Mouse (Mus musculus) frontal cortex, postnatal 36 days (tissue): ENCODE measurements at regions not wholly inside any gene's neighbourhood (a gene's known extent, or its start where the extent isn't known, plus 50 kb on each side); places are given as distances from the start of the nearest gene placed in this dataset.

Source experiments
- DNase-seq, 2 experiments: peaks; one replicate each; pipeline ENCODE4 v3.0.0; 2022; ENCODE audit warnings: low spot score in 2 of 2

DNA sequence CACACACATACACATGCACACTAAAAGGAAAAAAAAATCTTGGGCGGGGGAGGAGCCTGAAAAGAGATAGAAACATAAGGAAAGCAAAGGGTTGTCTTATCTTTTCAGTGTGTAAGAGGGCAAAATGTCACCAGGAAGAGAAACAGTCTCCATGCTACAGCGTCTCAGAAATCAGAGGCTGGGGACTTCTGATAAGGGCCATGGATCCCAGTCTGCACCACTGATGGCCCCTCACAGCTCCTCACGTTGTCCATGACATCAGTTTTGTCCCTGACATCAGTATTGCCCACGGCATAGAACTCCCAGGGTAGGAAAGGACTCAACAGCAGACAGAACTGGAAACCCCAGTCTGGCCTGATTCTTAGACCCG, 135.0 kb downstream of the 2410131K14Rik start:
- DNase-seq, result no peak

DNA sequence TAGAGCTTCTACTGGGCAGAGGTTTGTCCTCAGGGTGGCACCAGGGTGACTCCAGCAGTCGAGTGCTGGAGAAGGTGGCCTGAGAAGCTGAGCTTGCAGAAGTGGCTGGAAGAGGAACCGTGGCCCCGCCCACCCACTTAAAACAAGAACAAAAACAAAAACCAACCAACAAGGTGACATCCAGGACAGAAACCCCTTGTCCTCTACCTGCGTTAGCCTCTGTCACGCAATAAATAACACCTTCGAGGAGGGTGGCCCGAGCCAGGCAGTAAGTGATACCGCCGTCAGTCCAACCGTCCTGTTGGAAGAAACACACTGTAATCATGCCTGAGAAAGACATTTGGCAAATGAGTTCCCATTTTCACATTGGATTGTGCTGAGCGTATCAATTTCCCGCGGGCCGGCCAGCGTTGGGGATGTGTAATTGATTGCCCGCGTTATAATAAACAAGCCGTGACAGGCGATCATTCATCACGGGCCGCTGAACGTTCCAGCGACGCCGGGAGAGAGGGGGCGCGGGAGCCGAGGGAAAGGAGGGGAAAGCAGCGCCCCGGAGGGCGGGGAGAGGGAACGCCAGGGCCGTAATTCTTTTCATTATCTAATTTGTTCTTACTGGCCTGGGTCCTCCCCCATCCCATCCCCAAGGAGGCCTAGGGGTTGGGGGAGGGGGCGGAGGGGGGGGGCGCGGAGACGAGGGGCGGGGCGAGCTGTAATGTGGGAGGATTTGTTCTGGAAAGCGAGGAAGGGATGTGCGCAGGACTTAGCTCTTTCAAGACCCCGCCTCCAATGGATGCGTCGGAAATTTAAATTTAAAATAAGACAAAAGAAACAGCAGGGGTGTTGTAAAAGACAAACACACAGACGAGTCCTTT, 135.6 kb downstream of the 2410131K14Rik start:
- DNase-seq, result peak; percentile 41 to 45

DNA sequence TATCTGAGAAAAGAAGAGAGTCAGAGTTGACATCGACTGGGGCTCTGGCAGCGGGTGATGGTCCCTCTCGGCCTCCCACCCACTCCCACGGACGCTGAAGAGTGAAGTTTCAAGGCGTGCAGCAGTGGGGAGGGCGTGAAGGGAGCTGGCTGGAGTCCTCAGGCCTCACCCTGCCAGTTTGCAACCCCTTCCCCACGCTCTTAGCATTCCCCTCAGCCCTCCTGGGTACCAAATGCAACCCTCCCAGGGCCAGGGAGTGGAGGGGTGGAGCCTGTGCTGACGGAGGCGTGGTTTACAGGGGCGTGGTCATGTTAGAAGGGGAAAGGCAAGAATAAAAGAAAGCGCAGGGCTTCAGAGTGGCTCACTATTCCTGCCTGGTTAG, 136.3 kb downstream of the 2410131K14Rik start:
- peak; percentile 44 to 60 for DNase-seq

DNA sequence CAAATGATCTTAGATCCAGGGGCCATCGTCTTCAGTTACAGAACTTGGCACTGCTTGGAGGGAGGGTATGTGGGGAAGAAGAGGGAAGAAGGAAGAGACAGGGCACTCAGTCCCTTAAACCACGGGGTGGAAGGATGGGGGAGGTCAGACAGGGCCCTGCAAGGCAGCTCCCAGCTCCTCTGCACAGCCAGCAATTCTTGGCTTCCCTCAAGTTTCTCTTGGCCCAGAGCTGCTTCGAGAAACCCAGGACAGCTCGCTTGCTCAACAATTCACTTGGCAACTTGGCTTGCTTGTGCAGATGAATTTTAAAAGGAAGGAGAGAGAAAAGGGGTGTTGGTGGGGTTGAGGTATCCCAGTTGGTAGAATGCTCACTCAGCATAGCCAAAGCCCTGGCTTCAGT, 141.1 kb downstream of the 2410131K14Rik start:
- DNase-seq, result peak in 1 of 2 experiments; percentile 35

DNA sequence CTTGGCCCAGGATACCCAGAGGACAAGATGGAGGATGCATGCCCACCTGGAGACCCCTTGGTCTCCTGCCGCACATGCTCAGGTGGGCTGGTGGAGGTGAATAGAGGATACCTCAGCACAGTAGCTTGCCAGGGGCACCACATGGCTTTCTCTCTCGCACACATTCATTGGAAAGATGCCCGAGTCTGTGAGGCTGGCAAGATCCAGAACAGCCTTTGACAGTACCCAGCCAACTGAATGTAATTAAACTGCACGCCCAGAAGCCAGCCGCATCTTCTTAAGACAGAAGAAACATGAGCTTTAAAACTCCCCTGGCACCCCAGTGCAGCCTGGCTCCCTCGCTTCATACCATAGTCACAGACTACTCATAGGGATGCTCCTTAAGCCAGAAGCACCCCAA, 143.4 kb downstream of the 2410131K14Rik start:
- peak in 1 of 2 experiments; percentile 59 for DNase-seq

DNA sequence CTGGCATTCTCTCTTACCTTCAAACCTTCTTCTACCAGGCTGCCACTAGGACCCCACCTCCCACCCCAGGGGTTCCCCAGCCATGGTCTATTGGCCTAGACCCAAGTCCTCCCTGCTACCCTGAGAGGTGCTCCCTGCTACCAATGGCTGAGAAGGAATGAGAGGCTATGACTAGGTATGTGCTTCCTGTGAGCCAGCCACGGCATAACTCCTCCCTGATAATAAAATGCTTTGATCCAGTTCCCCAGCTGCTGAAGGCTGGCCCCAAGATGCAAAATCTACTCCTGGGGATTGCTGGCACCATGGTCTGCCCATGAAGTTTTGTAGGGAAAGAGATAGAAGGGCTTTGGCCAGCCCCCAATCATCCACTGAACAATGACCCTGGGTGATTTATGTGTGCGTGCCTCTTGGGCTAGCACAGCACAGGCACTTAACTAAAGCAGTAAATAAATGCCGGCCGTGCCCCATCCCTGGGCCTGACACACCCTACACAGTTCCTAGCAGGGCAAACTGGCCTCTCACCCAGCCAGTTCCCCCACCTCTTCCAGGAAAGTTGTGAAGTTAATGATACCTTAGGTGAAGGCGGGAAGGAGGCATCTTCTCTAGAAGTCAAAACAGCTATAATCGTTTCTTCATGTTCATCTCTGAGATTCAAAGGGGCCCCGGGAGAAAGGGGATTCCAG, 145.8 kb downstream of the 2410131K14Rik start:
- no peak for DNase-seq

DNA sequence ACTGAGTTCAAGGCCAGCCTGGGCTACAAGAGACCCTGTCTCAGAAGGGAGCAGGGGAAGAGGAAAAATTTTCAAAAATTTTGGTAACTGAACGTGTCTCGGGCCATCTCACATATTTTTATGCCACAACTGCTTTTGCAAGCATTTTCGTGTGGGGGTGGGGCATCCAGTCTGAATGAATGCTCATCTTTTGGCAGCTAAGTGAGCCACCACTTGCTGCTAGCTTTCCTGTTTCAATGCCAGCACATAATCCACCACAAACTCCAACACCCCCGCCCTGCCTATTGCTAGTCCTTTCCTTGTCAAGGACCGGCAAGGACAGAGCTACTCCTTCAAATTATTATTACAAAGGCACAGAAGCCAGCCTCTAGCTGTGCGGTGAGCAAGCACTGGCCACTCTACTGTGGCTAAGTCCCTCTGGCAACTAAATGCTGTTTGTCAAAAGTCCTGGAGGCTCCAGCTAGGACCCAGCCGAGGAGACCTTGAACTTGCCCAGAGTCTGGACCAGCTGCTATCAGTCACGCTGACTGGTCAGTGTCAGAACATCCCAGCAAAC, 148.0 kb downstream of the 2410131K14Rik start:
- peak in 1 of 2 experiments; percentile 39 for DNase-seq

DNA sequence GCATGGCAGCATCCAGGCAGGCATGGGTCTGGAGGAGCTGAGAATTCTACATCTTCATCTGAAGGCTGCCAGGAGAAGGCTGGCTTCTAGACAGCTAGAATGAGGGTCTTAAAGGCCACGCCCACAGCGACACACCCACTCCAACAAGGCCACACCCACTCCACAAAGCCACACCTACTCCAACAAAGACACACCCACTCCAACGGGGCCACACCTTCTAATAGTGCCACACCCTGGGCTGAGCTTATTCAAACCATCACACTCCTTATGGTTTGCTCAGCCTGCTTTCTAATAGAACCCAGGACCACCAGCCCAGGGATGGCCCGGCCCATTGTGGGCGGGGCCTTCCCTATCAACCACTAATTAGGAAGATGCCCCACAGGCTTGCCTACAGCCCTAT, 149.0 kb downstream of the 2410131K14Rik start:
- DNase-seq, result no peak

DNA sequence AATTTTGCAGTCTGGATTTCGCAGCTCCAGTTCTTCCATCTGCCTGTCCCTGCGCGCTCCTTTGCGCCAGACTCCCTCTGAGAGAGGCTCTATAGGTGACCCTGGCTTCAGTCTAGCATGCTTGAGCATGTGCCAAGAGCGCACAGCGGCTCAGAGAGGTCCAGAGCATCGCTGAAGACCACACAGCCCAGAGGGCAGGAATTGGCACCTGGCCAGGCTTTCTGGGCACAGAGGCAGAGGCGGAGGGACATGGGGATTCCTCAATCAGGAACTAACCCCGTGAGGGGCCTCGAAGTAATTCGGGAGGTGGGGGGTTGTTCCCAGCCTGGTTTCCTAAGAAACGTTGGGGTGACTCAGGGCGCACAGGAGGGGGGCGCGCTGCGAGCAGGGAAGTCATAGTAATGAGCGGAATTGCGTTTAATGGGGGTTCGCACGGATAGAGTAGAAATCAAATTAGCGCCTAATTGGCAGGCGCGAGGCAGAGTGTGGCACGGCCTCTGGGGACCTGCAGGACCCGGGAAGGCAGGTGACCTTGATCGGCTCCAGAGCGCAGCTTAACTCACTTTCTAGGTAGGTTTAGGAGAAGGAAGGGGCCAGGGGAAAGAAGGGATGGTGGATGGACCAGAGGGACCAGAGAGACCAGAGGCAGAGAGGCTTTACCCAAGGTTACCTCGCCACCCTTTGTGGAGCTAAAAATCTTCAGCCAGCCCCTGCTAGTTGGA, 151.1 kb downstream of the 2410131K14Rik start:
- DNase-seq, result peak; percentile 39 to 50

DNA sequence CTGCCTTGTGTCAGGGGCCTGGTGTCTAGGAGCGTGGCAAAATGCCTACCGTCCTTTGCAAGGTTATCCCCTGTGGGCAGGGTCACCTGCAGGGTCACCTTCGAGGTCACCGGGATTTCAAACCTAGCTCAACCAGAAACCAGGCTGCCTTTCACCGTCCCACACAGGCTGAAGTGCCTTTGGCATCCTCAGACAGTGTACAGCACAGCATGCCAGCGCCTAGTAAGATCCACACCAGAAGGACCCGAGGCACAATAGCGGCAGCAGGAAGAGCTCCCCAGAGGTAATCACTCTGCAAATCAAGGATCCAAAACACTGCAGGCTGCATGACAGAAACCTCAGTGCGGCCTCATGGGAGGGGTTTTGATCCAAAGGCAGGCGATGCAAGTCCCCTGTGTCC, 155.9 kb downstream of the 2410131K14Rik start:
- no peak for DNase-seq

DNA sequence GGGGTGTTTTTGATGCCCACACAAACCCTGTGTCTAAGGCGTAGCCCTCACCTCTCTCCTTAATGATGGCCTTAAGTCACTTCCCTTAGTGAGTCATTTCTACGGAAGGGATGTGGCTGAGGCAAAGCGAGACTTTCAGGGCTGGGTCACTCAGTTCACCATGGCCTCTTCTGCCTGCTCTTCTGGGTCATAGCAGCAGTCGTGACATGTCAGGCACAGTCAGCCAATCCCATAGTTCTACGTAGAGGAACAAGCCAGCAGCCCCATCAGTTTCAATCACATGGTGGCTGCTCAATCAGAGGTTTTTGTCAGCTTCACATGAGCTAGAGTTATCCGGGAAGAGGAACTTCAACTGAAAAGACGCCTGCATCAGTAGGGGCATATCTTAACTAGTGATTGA, 156.1 kb upstream of the Med13l start:
- DNase-seq, result no peak

DNA sequence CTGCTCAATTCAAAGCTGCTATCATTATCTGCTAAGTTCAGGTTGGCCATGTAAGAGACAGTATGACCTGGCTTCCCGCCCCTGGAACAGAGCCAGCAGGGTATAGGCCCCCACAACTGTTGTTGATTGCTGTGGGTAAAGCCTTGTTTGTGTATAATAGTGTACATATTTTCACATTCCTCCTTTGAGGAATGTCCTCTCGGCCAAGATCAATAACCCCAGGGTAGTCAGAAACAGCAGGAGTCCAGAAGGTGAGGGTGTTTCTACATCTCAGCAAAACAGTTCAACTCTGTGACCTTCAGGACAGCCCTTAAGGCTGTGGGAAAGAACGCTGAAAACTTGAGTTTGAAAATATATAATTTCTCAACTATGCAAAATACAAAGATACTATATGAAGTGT, 155.1 kb upstream of the Med13l start:
- DNase-seq, result no peak

DNA sequence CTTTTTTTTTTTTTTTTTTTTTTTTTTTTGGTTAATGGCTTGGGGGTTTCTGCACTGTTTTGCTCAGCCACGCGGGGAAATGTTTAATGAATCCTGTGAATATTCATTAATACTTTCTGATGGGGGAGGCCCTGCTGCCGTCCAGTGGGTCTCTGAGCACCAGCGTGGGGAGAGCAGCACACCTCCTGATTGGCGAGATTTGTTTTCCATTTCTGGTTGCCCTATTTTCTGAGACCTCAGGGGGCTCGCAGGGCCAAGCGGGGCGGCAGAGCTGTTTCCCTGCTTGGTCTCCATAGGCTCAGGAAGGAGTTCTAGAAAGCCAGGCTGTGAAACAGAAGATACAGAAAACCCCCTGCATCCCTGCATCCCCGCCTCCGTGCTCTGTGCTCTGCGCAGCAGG, 153.0 kb upstream of the Med13l start:
- no peak for DNase-seq

DNA sequence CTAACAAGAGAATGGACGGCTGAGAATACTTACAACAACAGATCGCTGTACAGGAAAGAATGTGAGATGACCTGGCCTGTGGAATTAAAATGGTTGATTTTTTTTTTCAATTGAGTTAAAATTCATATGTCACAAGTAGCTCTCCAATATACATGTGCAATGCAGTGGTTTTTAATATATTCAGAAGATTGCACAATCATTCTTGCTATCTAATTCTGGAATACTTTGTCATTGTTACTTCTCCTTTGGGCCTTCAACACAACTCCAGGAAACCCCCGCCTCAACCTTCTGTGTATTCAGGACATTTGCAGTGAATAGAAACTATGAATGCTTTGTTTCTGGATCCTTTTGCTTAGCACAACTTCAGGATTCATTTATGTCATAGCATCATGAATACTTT, 152.5 kb upstream of the Med13l start:
- no peak for DNase-seq

DNA sequence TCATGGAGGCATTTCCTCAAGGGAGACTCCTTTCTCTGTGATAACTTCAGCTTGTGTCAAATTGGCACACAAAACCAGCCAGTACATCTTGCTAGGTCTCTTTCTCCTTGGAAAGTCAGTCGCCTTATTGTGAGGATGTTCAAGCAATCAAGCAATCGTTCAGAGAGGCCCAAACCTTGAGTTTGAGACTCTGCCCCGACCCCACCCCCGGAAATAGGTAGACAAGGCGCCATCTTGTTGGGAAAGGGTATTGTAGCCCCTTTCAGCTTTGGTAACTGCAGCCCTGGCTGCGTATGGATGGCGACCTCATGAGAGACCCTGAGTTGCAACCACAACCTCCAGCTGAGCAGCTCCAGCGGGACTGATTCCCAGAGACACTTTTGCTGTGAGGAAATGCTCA, 151.7 kb upstream of the Med13l start:
- DNase-seq, result no peak

DNA sequence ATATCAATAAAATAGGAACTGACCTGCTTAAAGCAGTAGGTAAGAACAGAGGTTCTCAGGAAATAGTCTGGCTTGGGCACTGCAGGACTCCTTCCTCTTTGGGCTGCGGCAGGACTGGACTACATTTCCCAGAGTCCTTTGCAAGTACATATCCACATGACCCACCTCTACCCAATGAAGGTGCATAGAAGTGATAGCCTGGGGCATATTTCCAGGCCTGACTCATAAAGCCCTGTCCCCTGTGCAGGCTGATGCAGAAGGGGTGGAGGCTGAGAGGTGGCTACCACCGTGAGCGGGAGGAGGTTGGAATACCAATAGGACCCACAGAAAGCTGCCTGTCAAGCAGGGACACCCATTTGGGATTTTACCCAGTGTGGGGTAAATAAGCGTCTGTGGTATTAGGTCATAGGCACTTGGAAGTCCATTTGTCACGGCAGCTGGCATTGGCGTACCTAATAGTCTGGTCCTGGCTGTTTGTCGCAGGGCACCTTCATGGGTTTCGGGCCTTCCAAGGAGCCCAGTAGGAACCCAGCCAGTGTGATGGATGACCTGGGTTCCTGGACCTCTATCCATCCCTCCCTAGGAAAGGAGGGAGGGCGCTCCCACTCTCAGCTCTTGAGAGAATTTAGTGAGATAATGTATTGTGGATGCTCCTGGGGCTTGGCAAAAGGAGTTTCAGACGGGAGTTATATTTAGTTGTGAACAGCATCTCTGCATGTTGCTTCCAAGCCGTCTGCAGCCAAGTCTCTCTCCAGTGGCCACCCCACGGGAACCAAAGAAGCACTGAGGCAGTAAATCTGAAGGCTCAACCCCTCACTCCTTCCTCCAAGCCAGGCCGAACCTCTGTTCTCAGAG, 146.8 kb upstream of the Med13l start:
- peak; percentile 75 to 87 for DNase-seq

DNA sequence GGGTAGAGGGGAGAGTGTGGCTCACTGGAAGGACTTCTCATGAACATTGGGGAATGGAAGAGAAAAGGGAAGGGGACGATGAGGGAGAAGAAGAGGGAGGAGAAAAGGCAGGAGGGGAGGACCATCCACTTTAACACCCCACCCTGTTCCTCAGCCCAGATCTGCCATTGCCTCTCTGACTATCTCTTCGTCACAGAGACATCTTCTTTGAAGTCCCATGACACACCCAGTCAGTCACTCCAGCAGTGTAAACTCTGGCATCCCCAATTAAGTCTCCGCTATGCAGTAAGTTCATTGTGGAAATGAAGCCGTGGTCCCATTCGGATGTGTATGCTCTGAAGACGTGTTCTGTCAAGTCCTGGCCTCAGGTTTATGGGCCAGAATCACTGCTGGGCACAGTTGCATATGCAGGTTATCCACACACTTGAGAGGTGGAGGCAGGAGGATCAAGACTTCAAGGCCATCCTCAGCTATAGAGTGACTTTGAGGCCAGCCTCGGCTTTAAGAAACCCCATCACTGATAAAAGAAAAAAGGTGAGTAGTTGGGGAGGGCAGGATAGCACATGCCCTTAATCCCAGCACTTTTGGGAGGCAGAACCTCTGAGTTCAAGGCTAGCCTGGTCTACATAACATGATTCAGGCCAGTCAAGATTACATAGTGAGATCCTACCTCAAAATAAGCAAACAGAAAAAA, 141.0 kb upstream of the Med13l start:
- DNase-seq, result no peak

DNA sequence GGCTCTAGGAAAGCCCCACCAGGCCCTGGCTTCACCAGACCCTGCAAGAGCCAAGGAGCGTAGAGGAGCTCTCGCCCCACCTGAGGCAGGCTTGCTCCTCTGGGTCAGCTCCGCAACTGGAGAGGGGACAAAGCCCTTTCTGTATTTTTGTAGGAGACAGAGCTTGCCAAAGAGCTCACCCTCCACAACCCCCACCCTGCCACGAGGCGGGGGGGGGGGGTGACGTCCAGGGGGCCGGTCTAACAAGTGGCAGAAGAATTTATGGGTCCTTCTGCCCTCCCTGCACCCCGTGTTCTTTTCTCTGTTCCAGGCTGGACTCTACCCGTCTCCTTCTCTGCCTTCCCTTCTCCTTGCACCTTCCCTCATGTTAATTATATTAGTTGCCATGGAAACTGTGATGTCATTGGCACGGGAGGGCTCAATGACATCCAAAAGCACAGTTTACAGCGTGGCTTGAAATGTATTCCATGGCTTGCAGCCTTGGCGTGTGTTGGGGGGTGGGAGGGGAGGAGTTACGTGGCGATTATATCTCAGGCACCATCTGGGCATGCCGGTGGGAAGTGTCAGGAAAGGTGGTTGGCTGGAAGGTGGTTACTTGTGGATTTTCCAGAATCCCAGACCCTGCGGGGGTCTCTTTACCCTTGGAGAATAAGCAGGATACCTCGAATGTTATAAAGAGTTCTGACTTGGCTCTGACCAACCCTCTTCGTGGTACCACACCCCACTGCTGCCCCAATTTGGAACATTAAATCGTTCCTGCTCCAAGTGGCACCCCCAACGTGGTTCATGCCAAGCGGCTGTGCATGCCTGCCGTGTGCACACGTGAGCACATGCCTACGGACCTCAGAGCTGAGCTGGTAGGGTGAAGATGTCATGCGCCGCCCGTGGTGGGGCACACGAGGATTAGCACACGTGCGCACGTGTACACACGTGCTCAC, 138.3 kb upstream of the Med13l start:
- peak; percentile 78 to 87 for DNase-seq

DNA sequence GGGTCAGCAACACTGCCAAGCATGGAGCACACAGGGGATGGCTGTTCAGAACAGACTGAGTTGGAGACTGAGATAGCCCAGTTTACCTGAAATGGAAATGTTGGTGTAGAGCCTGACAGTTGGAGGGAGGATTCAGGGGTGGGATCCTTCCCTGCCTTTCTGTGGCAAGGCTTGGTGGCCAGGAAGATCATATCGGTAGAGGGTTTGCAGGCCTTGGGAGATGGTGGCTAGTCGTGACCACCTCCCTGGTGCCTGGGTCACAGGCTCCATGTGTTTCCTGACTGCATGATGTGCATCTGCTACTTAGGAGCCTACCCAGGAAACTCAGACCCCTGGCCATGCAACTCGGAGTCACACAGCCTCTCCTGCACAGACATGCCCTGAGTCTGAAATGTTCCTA, 136.3 kb upstream of the Med13l start:
- no peak for DNase-seq
